Mouse (Mus musculus) CH12.LX (cell line): Measurements from ENCODE around the gene Rnf183.

Experiments used
- CHD2 ChIP-seq: IDR thresholded peaks from 2 replicates; pipeline ENCODE4 v1.6.1; 2011; ENCODE audit warnings: low read length, improper control_type of control experiment
- MAX ChIP-seq: IDR thresholded peaks from 2 replicates; pipeline ENCODE4 v1.6.1; 2011; ENCODE audit warnings: low read length, improper control_type of control experiment
- PAX5 ChIP-seq: IDR thresholded peaks from 2 replicates; pipeline ENCODE4 v1.6.1; 2012; ENCODE audit warnings: low read length, inconsistent platforms, mixed read lengths
- POLR2A ChIP-seq: IDR thresholded peaks from 2 replicates; pipeline ENCODE4 v1.6.1; 2011; ENCODE audit warnings: low read depth, mild to moderate bottlenecking, improper control_type of control experiment, low read length
- RCOR1 ChIP-seq: conservative IDR thresholded peaks from 2 replicates; pipeline ENCODE4 v1.6.1; 2012; ENCODE audit warnings: low read depth, mild to moderate bottlenecking, inconsistent platforms, low read length, improper control_type of control experiment
- TCF12 ChIP-seq: IDR thresholded peaks from 2 replicates; pipeline ENCODE4 v1.6.1; 2014; ENCODE audit warnings: low read depth, mild to moderate bottlenecking, inconsistent platforms, low read length, improper control_type of control experiment
- ZC3H11A ChIP-seq: IDR thresholded peaks from 2 replicates; pipeline ENCODE4 v1.6.1; 2012; ENCODE audit warnings: low read depth, mild to moderate bottlenecking, inconsistent platforms, low read length, improper control_type of control experiment

DNA sequence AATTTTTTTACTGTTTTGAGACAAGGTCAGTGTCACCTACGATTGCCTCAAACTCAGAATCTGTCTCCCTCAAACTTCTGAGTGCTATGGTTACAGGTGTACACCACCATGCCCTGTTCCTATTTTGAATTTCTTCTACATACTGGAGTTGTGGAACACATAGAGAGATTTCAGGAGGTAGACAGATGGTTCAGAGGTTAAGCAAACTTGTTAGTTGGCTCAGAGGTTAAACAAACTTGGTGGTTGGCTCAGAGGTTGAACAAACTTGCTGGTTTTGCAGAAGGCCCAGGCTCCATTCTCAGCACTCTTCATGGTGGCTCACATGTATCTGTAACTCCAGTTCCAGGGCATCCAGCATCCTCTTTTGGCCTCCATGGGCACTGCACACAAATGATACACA, 50.9 kb downstream of the Rnf183 start:
- no peak for TF ChIP-seq ZC3H11A
- TF ChIP-seq RCOR1, result no peak
- TF ChIP-seq CHD2, result no peak
- no peak for TF ChIP-seq PAX5
- TF ChIP-seq MAX, result no peak
- TF ChIP-seq POLR2A, result no peak
- no peak for TF ChIP-seq TCF12
